Mouse (Mus musculus) embryonic facial prominence, embryonic 10.5 days (tissue): ENCODE results near the gene Cables2. TPM values are rescaled to one million over a fixed set of nuclear protein-coding genes. Genes with fewer than 3 reads are reported as not detected.

ENCODE experiments used
- DNase-seq: peaks from one replicate; pipeline ENCODE4 v3.0.0-alpha.2; 2017; ENCODE audit warnings: low spot score
- H3K27ac ChIP-seq: fragments of 300-500 bp; sonication (generic); replicated peaks from 2 replicates; pipeline ENCODE4 v1.5.1; 2016; ENCODE audit warnings: mild to moderate bottlenecking
- H3K27me3 ChIP-seq: fragments of 300-500 bp; sonication (generic); replicated peaks from 2 replicates; pipeline ENCODE4 v1.6.1; 2016; ENCODE audit warnings: low read depth, mild to moderate bottlenecking; ENCODE audit not compliant: poor library complexity, severe bottlenecking
- H3K36me3 ChIP-seq: fragments of 300-500 bp; sonication (generic); replicated peaks from 2 replicates; pipeline ENCODE4 v1.6.1; 2016; ENCODE audit warnings: mild to moderate bottlenecking, moderate library complexity
- H3K4me1 ChIP-seq: fragments of 300-500 bp; sonication (generic); 2 replicates; pipeline ENCODE4 v1.6.1; 2016
- H3K4me3 ChIP-seq: fragments of 300-500 bp; sonication (generic); 2 replicates; pipeline ENCODE4 v1.5.1; 2016; ENCODE audit warnings: mild to moderate bottlenecking, moderate library complexity
- H3K9me3 ChIP-seq: fragments of 300-500 bp; sonication (generic); 2 replicates; pipeline ENCODE4 v1.6.1; 2016; ENCODE audit warnings: mild to moderate bottlenecking
- WGBS: fragments of 180-500 bp; shearing (Covaris S2); methylation state at CpG from one replicate; pipeline ENCODE4 v1.1.7; 2016; 5-methylcytosine and 5-hydroxymethylcytosine counted together
- polyA plus RNA-seq: library from polyadenylated mRNA; unstranded; fragments of >200 nt; fragmentation: Nextera tagmentation; extraction: Ambion mirVana; gene quantifications from 2 replicates; pipeline ENCODE4 v1.2.1, GENCODE M21; 2016

Gene Cables2
- polyA plus RNA-seq, 1 experiment from 2014 or later: 12.7 TPM

- peak overlapping the region; percentile 70 for H3K27ac ChIP-seq
- H3K4me3 ChIP-seq: peak overlapping the region; percentile 45
- peaks cover 67% of the 10 kb centered on the region for H3K27me3 ChIP-seq
- no peaks in the 10 kb centered on the region for H3K36me3 ChIP-seq
- H3K4me1 ChIP-seq: peaks cover 76% of the 10 kb centered on the region
- WGBS: under 1% methylated on average over 21 of the region's 21 CpGs
- peak; percentile 79 for DNase-seq
- no peaks in the 10 kb centered on the region for H3K9me3 ChIP-seq
Measured at GRCm38 (mm10) chr2:180227262-180228059, 45.8 kb downstream of the Cables2 start.

GRCm38 (mm10) chr2:180225762-180226378 lies 47.4 kb downstream of the Cables2 start, which contains the start of gene Lama5:
Gene Lama5 (minus strand): TSS chr2:180225859.
- Histone ChIP-seq H3K36me3 (peaks cover 4% of the 10 kb centered on the region; the same call in 1 of the 2 replicates), H3K27me3 (peaks cover 72% of the 10 kb centered on the region), H3K27ac (peak within 1 kb of the TSS; percentile 85), H3K9me3 (no peaks in the 10 kb centered on the region), H3K4me1 (peaks cover 77% of the 10 kb centered on the region), H3K4me3 (peak within 1 kb of the TSS; percentile 80)
- DNase-seq: peak; percentile 87
- 2% methylated on average over 37 of the region's 37 CpGs for WGBS

GRCm38 (mm10) chr2:180225044-180225761 lies 48.1 kb downstream of the Cables2 start:
- Histone ChIP-seq H3K9me3 (no peaks in the 10 kb centered on the region), H3K27ac (peak overlapping the region; percentile 85), H3K27me3 (peaks cover 72% of the 10 kb centered on the region), H3K4me3 (peak overlapping the region; percentile 80), H3K4me1 (peaks cover 77% of the 10 kb centered on the region), H3K36me3 (peaks cover 4% of the 10 kb centered on the region; the same call in 1 of the 2 replicates)
- DNase-seq: peak; percentile 60
- WGBS: under 1% methylated on average over 55 of the region's 55 CpGs

DNA sequence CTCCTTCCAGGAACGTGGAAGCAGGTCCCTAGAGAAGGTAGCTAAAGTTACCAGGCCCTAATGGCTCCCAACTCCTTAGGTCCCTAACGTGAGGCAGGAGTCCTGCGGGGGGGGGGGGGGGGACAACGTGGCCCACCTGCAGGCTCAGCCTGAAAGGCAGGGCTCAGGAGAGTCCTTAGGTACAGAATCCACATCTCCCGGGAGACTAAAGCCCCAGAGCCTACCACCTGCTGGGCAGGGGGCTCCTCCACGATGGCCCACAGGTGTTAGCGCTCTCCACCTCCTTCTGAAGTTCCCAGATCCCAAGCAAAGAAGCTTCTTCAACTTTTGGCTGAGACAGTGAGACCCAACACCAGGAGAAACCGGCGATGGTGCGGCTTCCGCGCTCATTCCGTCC lies 48.7 kb downstream of the Cables2 start:
- DNase-seq: no peak
- Histone ChIP-seq H3K36me3 (peaks cover 4% of the 10 kb centered on the region; the same call in 1 of the 2 replicates), H3K9me3 (no peaks in the 10 kb centered on the region), H3K4me1 (peaks cover 83% of the 10 kb centered on the region), H3K27ac (peak overlapping the region; percentile 85), H3K4me3 (peak overlapping the region; percentile 80), H3K27me3 (peaks cover 72% of the 10 kb centered on the region)
- WGBS: 2% methylated on average over 13 of the region's 13 CpGs

- H3K9me3 ChIP-seq: no peaks in the 10 kb centered on the region
- H3K4me3 ChIP-seq: peak overlapping the region; percentile 80; the same call in 1 of the 2 replicates
- peak overlapping the region; percentile 16; the same call in 1 of the 2 replicates for H3K27ac ChIP-seq
- H3K4me1 ChIP-seq: peaks cover 87% of the 10 kb centered on the region
- 9% methylated on average over 6 of the region's 6 CpGs for WGBS
- DNase-seq: peak; percentile 70
- peaks cover 7% of the 10 kb centered on the region; the same call in 1 of the 2 replicates for H3K36me3 ChIP-seq
- H3K27me3 ChIP-seq: peaks cover 53% of the 10 kb centered on the region
Measured at GRCm38 (mm10) chr2:180222250-180222649, 51.0 kb downstream of the Cables2 start.

DNA sequence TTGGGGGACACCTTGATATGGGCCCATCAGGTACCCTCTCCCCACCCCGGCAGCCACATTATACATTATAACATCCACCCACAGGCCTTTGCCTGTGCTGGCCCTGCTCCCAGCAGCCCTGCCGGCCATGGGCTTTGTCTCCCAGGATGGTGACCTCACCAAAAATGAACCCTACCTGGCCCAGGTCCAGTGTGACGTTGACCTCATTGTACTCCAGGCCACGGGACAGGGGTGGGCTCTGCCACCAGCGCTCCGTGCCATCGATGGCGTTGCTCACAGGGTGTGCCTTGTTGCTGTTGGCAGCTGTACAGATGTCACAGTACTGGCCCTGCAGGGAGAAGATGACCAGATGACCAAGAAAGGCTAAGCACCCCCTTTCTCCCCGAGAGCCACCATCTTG lies 52.2 kb downstream of the Cables2 start:
- H3K4me1 ChIP-seq: peaks cover 83% of the 10 kb centered on the region
- H3K27me3 ChIP-seq: peaks cover 41% of the 10 kb centered on the region
- no peak overlapping the region for H3K4me3 ChIP-seq
- DNase-seq: no peak
- H3K27ac ChIP-seq: no peak overlapping the region
- peaks cover 7% of the 10 kb centered on the region; the same call in 1 of the 2 replicates for H3K36me3 ChIP-seq
- H3K9me3 ChIP-seq: no peaks in the 10 kb centered on the region
- WGBS: 91% methylated on average over 9 of the region's 9 CpGs

DNA sequence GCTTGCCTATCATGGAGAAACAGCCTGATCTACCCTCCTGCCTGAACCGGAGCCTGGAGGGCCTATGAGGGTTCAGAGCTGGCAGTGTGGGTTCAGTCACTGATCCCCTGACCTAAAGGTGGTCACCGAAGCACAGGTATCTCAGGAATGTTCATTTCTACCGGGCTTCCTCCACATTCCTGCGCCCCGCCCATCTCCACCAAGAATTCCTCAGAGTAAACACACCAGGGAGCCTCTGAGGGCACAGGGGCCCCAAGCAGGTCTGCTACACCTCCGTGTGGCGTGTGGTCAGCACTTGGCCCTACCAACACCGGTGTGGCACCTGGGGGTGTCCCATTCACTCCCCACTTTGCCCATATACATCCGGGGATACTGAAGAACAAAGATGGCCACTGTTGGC lies 53.1 kb downstream of the Cables2 start:
- H3K27me3 ChIP-seq: peaks cover 32% of the 10 kb centered on the region
- H3K27ac ChIP-seq: peak overlapping the region; percentile 75; the same call in 1 of the 2 replicates
- H3K9me3 ChIP-seq: no peaks in the 10 kb centered on the region
- peaks cover 7% of the 10 kb centered on the region; the same call in 1 of the 2 replicates for H3K36me3 ChIP-seq
- no peak overlapping the region for H3K4me3 ChIP-seq
- H3K4me1 ChIP-seq: peaks cover 83% of the 10 kb centered on the region
- WGBS: 70% methylated on average over 9 of the region's 9 CpGs
- DNase-seq: no peak

DNA sequence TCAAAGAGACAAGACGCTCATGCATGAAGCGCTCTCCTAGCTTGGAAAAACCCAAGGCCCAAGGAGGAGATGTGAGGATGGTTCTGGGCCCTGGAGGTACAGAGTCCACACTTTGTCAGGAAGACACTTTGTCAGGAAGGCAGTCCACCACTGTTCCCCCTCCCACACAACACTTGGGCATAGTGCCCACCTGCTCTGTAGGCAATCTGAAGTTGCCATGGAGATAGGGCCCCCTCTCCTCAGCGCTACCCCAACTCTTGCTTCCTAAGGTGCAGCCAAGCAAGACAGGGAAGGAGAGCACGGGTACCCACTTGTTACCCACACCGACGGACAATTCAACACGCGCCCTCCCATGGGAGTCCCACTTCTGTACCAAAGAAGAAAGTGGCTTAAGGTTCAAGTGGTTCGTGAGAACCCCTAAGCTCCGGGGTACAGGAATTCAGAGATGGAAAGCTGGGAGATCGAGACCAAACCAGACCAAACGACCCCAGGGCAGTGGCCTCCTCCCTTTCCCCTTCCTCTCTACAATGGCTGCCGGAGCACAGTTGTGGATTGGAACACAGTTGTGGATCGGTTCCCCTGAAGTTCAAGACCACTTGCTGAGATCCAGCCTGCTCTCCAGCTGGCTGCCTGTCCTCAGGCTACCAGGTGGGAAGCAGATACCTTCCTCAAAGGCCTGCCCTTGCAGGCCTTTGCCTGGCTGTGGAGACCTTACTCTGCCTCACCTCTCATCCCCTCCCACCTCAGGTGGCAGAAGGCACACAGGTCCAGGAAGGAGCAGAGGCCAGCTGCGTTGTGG lies 54.0 kb downstream of the Cables2 start:
- H3K4me1 ChIP-seq: peaks cover 83% of the 10 kb centered on the region
- 82% methylated on average over 15 of the region's 15 CpGs for WGBS
- peaks cover 24% of the 10 kb centered on the region for H3K27me3 ChIP-seq
- H3K4me3 ChIP-seq: no peak overlapping the region
- H3K9me3 ChIP-seq: no peaks in the 10 kb centered on the region
- H3K27ac ChIP-seq: peak overlapping the region; percentile 75
- H3K36me3 ChIP-seq: peaks cover 9% of the 10 kb centered on the region; the same call in 1 of the 2 replicates
- DNase-seq: no peak

GRCm38 (mm10) chr2:180218677-180219076 lies 54.6 kb downstream of the Cables2 start:
- 27% methylated on average over 5 of the region's 5 CpGs for WGBS
- Histone ChIP-seq H3K36me3 (peaks cover 14% of the 10 kb centered on the region; the same call in 1 of the 2 replicates), H3K4me1 (peaks cover 84% of the 10 kb centered on the region), H3K27ac (peak overlapping the region; percentile 75), H3K9me3 (no peaks in the 10 kb centered on the region), H3K27me3 (peaks cover 17% of the 10 kb centered on the region), H3K4me3 (no peak overlapping the region)
- no peak for DNase-seq

- 80% methylated on average over 3 of the region's 3 CpGs for WGBS
- DNase-seq: no peak
- H3K36me3 ChIP-seq: peaks cover 17% of the 10 kb centered on the region; the same call in 1 of the 2 replicates
- peak overlapping the region; percentile 75 for H3K27ac ChIP-seq
- H3K9me3 ChIP-seq: no peaks in the 10 kb centered on the region
- H3K4me3 ChIP-seq: no peak overlapping the region
- peaks cover 13% of the 10 kb centered on the region for H3K27me3 ChIP-seq
- H3K4me1 ChIP-seq: peaks cover 80% of the 10 kb centered on the region
Measured at GRCm38 (mm10) chr2:180218241-180218640, 55.1 kb downstream of the Cables2 start.

GRCm38 (mm10) chr2:180217587-180217986 lies 55.7 kb downstream of the Cables2 start:
- peaks cover 74% of the 10 kb centered on the region for H3K4me1 ChIP-seq
- peaks cover 6% of the 10 kb centered on the region for H3K27me3 ChIP-seq
- H3K27ac ChIP-seq: peak overlapping the region; percentile 75
- peaks cover 22% of the 10 kb centered on the region for H3K36me3 ChIP-seq
- no peak overlapping the region for H3K4me3 ChIP-seq
- DNase-seq: no peak
- H3K9me3 ChIP-seq: no peaks in the 10 kb centered on the region
- 89% methylated on average over 8 of the region's 8 CpGs for WGBS
